Mouse (Mus musculus): ENCODE results near the gene Pxylp1.

DNA sequence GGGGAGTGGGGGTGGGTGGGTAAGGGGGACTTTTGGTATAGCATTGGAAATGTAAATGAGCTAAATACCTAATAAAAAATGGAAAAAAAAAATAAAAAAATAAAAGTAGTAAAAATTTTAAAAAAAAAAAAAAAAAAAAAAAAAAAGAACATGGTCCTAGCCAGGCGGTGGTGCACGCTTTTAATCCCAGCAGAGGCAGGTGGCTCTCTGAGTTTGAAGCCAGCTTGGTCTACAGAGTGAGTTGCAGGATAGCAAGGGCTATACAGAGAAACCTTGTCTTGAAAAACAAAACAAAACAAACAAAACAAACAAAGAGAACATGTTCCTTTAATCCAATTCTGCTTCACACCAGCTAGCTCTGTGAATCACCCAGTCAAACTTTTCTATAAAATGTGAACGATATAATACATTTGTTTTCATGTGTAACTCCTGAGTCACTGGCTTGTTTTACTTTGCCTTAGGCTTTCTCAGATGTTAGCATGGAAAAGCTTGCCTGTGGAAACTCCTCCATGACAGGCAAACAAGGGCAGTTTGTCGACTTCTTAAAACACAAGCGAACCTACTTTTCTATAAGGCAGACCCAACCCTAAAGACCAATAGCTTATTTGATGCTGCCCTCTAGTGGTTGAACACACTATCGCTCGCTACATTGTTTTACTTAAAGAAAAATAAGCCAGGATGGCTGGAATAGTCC is 74.2 kb downstream of the Pxylp1 start:
- TF ChIP-seq GATA1 (IDR thresholded peaks at IDR 0.05; ENCODE audit: borderline replicate concordance, low read length) (no peak), CTCF (IDR thresholded peaks at IDR 0.05; ENCODE audit: low read depth, low read length) (no peak; the same call in 1 of the 2 replicates), POLR2AphosphoS5 (IDR thresholded peaks at IDR 0.05; ENCODE audit: insufficient replicate concordance, low read depth, low read length) (no peak), TAL1 (conservative IDR thresholded peaks at IDR 0.05; ENCODE audit: low read depth, low read length) (no peak)

Measured in G1E (cell line).